Mouse (Mus musculus) frontal cortex, postnatal 36 days (tissue): ENCODE measurements around the gene Slc17a8.

Source experiments
- DNase-seq, 2 experiments: peaks; one replicate each; pipeline ENCODE4 v3.0.0; 2022; ENCODE audit warnings: low spot score in 2 of 2

Slc17a8 gene

DNA sequence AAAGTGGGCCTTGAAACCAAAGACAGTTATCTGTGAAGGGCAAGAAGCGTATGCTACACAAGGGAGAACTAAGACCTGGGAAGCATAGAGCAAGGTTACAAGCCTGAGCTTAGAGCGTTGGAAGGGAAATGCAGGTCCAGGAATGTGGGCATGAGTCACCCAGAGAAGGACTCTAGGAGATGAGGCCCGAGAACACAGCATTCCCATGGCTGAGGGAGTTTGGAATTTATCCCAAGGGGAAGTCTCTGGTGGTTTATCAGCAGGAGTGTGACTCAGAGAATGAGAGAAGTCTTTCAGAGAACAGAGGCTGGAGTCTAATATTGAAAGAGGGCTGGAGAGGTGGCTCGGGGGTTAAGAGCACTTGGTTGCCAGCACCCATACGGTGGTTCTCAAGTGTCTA is 94.0 kb downstream of the Slc17a8 start:
- DNase-seq: no peak

GRCm38 (mm10) chr10:89525823-89526222 is 95.2 kb downstream of the Slc17a8 start:
- DNase-seq: no peak
